Mouse (Mus musculus) kidney, adult 18-20 months (tissue): ENCODE data around the gene H2-T22.

Experiments used
- DNase-seq: peaks from one replicate; pipeline ENCODE4 v3.0.0; 2021

Gene H2-T22

DNA sequence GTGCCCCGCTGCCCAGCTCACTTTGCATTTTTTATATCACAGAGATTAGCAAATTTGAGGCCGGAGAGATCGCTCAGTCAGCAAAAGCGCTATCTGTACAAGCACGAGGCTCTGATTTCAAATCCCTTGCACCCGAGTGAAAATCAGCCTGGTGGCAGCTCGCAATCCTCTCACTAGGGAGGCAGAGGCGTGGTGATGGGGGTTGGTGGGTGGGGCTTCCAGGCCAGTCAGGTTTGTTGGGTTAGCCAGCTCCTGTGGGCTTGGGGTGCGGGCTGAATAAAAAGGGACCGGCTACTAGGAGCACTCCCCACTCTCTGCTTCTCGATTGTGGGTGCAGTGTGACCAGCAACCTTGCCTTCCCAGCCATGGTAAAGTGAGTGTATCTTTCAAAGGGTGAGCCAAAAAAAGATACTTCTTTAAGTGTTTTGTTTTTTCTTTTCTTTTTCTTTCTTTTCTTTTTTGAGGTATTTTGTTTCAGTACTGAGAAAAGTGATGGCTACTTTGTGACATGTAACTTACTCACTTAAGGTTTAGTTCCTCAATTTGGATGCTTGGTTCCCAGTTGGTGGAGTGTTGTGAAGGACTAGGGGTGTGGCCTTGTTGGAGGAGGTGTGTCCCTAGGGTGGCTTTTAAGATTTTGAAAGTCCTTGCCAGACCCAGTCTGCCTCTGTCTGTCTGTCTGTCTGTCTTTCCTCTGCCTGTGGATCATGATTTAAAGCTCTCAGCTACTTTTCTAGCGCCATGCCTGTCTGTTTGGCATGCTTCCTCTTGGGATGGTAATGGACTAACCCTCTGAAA, 44.6 kb downstream of the H2-T22 start:
- DNase-seq = no peak

DNA sequence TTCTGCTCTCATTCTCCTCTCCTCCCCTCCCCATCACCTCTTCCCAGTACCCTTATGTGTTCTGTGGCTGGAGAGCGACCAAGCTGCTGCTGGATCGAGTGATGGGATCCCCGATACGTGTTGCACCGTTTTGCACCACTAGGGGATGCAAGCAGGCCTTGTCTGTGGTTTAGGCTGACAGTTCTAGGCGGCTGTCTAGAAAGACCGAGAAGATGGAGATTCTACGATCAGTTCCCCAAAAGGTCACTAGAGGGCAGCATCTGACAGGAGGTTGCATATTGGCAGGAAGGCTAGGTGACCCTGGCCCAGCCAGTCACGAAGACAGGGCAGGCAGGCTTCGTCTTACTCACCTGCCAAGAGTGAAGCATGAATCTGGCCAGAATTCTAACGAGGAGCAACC, 45.6 kb downstream of the H2-T22 start:
- DNase-seq = peak; percentile 97

DNA sequence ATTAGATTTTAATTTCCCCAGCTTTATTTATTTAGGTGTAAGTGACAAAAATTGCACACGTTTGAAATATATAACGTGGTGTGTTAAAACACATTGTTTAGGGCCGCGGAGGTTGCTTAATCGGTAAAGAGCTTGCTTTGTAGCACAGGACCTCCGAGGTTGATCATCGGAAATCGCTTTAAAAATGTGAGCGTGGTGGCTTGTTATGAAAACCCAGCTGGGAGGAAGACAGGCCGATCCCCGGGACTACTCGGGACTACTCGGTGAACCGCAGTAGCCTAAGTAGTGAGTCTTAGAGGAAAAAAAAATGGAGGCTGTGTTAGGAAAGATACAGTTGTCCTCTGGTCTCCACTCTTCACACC, 47.7 kb downstream of the H2-T22 start:
- DNase-seq = no peak

DNA sequence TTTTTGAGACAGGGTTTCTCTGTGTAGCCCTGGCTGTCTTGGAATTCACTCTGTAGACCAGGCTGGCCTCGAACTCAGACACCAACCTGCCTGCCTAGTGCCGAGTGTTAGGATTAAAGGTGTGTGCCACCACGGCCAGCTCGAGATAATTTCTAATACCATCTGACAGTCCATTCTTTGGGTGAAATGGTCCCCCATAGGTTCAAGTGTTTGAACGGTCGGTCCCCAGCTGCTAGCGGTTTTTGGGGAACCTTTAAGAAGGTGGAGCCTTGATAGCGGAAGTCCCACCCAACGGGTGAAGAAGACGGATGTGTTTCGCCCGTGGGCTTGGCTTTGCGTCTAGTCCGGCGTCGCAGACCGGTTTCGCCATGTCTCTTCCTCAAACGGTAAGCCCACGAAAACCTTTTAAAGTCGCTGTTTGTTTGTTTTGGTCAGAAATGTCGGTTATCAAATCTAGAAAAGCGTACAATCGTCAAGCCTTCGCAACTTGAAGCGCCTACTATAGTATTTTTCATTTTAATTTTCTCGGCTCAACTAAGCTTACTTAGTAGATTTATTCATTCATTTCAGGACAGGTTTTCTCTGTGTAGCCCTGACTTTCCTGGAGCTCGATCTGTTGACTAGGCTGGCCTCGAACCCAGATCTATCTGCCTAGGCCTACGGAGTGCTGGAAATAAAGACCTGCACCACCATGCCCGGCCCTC, 48.2 kb downstream of the H2-T22 start:
- peak; percentile 84 for DNase-seq

DNA sequence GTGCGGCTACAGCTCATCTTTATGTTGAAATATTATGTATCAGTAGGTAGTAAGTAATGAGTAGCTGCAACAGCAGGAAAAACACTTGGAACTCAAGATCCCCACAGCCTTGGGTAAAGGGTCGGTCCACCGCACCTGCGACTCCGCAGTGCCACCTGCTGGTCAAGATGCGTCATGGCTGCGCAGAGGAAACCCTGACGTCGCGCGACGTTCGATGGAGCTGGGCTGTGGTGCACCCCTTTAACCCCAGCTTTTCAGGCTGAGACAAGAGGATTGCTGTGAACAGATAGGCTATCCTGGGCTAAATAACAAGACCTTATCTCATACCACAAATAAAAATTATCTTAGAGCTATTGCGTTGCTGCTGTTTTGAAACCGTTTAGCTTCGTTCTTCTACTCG, 48.9 kb downstream of the H2-T22 start:
- peak; percentile 80 for DNase-seq

DNA sequence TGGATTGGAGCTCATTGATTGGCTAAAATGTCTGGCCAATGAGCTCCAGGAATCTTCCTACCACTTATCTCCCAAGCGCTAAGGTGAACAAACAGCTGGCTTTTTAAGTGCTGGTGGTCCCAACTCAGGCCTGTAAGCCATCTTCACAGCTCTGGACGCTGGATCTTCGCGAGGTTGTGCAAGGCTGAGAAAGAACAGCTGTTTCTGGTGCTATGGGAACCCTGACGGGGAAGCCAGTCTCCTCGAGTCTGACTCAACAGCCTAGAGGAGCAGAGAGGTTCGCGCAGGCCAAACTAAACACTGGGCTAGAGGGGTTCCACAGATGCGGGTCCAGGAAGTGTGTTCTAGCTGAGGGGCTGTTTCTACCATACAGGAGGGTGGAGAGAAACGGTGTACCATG, 50.8 kb downstream of the H2-T22 start:
- DNase-seq = no peak
